Mouse (Mus musculus): ENCODE data around the gene Ankrd45. TPM values are rescaled to one million over a fixed set of nuclear protein-coding genes. Genes with fewer than 3 reads are reported as not detected.
"Not testable (repeated sequence)": the region's sequence is repeated elsewhere in the genome, so short reads cannot be mapped to it uniquely, and the experiment has no call there.

The Ankrd45 gene
- total RNA-seq, 2 experiments from 2014 or later: 29.3 to 31.4 TPM

DNA sequence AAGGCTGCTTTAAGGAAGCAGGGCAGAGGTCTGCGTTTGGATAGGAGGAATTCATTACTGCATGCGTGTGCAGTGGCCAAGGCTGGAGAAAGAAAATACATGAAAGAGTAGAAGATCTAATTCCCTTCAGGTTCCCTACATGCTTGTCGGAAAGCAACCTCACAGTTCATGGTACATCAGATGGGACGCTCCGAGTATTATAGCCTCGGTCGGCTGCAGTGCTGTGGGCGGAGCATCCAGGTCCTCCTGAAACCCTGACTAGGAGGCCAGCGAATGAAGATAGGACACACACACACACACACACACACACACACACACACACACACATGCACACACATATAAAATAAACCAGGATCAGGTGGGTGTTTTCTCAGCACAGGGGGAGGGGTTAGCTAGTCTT, 41.2 kb downstream of the Ankrd45 start:
- DNase-seq (ENCODE audit: low spot score in 2 of 2): no peak

DNA sequence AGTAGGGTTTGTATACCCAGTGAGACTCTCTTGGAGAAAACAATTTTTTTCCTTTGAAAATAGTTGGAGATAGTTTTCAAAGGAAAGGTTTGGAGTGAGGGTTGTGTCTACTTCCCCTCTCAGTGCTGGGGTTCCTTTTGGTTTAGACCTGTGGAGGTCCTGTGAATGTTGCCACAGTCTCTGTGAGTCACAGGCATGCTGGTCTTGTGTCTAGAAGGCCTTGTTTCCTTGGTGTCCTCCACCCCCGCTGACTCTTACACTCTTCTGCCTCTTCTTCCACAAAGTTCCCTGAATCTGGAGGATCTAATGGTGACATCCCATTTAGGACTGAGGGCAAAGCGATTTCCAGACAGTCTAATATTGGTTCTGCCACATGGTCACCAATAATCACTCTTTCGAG, 42.9 kb downstream of the Ankrd45 start:
- DNase-seq (ENCODE audit: low spot score in 2 of 2): no peak

DNA sequence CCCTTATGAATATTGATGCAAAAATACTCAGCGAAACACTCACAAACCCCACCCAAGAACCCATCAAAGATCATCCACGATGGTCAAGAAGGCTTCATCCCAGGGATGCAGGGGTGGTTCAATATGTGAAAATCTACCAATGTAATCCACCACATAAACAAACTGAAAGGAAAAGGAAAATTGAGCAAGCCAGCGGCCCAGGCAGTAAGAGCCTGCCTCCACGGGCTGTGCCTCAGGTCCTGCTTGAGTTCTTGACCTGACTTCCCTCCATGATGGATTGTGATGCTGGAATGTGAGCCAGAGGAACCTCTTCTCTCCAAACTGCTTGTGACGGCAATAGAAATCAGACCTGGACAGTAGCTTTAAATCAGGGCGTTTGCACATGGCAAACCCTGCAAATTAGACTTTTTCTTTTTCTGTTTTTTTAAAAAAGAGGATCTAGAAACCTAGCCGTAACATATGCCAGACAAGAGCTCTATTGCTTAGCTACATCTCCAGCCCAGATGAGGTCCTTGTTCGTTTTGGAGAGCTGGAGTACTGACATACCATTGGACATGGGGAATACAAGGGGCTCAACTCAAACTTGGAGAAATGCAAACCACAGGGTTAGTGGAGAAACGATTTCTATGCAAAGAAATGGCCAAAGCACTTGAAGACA, 47.9 kb downstream of the Ankrd45 start:
- no peak for DNase-seq (ENCODE audit: low spot score in 2 of 2)

DNA sequence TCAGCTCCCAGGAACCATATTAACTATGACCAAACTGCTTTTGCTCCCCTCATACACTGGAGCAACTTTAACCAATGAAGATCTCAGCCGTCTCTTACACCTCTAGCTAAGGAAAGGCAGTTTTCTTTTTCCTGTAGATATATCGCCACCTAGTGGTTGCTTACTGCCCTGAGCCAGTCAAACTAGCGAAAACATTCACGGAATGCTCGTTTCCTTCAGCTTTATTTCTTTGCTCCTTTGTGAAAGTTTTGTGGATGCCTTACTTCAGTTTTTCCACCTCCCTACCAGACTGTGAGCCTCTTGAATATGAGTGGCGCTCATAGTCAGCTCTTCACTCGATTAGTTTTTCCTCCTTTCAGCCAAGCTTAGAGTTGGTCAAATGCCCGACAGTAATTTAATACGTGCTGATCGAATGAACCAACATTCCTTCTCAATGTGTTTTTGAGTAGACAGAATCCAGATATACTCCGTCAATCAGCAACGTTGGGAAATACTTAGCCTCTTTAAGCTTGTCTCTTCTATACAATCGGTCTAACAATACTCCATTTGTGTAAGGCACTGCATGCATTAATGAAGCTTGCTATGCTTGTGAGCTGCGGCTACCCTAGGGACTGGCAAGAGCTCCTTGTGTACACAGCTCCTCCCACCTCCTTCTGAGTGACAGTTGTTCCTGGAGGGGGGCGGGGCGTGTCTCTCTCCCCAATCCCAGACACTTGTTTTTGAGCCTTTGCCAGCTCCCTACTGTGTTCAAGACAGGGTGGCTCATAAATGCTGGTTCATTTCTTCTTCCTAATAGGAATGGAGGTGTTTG, 53.3 kb downstream of the Ankrd45 start:
- peak; percentile 74 to 89 for DNase-seq (ENCODE audit: low spot score in 2 of 2)

DNA sequence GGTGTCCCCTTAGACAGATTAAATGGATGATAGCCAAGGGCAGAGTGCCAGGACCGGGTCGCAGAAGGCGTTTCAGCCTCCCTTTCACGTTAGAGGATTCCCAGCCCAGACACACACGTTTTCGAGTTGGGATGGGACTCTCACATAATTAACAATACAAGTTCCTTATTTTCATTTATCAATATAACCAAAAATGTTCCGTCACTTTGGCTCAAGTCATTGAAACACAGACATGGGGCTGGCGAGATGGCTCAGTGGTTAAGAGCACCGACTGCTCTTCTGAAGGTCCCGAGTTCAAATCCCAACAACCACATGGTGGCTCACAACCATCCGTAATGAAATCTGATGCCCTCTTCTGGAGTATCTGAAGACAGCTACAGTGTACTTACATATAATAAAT, 53.9 kb downstream of the Ankrd45 start:
- DNase-seq (ENCODE audit: low spot score in 2 of 2): not testable (repeated sequence)

- DNase-seq (ENCODE audit: low spot score in 2 of 2): no peak
These were observed 57.4 kb downstream of the Ankrd45 start for GRCm38 (mm10) chr1:161199856-161200255.

DNA sequence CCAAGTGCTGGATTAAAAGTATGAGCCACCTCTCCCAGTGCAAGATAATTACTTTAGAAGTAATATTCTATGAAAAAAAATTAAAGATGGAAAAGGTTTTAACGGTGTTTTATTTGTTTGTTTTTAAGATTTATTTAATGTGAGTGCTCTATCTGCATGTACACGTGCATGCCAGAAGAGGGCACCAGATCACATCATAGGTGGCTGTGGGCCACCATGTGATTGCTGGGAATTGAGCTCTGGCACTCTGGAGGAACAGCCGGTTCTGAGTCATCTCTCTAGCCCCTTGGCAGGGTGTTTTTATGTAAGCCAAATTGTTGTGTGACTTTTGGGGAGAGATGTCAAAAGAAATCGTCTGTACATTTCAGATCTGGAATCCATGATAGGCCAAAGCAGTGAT, 72.0 kb downstream of the Ankrd45 start:
- DNase-seq (ENCODE audit: low spot score in 2 of 2): no peak

DNA sequence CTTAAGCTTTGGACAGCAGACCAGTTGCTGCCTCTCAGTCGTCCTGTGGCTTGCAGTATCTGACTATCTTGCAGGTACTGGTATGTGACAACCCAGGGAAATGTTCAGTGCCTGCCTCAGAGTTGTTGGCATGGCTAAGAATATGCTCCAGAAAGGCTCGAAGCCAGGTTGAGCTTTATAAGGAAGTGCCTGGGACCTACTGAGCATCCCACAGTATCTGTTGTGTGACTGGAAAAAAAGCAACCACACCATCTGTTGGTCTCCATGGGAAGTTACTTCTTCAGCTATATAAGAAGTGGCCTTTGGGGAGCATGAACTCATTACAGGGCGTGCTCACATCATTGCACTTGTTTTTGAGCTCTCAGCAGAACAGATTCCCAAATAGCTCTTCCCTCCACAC, 77.3 kb downstream of the Ankrd45 start:
- DNase-seq (ENCODE audit: low spot score in 2 of 2): no peak

Other genes starting within 250 kb of the Ankrd45 start
- gene Rc3h1, start 236.3 kb upstream of the Ankrd45 start, total RNA-seq (2021): 10 to 100 TPM; 42.2 to 44.3 TPM
- under 1 TPM; 0.48 to 0.58 TPM for gene Serpinc1, start 164.1 kb upstream of the Ankrd45 start, total RNA-seq (2021)
- 10 to 100 TPM; 15.7 to 19.2 TPM for gene Zbtb37, start 107.8 kb upstream of the Ankrd45 start, total RNA-seq (2021)
- 10 to 100 TPM; 27.0 TPM for gene Dars2, start 72.0 kb upstream of the Ankrd45 start, total RNA-seq (2021)
- 1 to 10 TPM; 1.6 to 1.9 TPM for gene Cenpl, start 72.0 kb upstream of the Ankrd45 start, total RNA-seq (2021)
- 10 to 100 TPM; 18.7 to 19.1 TPM for gene Klhl20, start 11.2 kb upstream of the Ankrd45 start, total RNA-seq (2021)
- not detected for gene Tex50, start 16.6 kb downstream of the Ankrd45 start, total RNA-seq (2021)
- 100 to 1,000 TPM; 268 to 278 TPM for gene Prdx6, start 108.5 kb downstream of the Ankrd45 start, total RNA-seq (2021)

All from layer of hippocampus, postnatal 14 days (tissue).